Mouse (Mus musculus): ENCODE data around the gene Kank2. TPM values are rescaled to one million over a fixed set of nuclear protein-coding genes. Genes with fewer than 3 reads are reported as not detected.

Gene Kank2
- polyA plus RNA-seq, 1 experiment from 2014 or later: 16.4 TPM

DNA sequence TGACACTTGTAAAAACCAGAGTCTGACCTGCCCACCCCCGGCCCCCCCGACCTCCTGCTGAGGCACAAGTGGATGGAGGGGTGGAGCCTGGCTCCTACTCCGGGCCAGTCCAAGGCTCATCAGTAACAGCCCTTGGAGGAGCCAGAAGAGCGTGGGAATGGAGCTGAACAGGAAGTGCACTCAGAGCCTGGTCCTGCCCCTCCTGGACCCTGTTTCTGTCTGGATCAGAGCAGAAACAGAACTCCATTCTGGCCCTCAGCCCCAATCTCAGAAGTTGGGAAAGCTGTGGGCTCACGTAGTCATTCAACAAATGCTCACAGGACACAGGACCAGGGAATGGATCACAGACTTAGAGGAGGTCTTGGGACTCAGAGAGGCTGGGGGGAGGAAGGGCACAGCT, 43.8 kb upstream of the Kank2 start:
- no peaks in the 10 kb centered on the region for H3K9me3 ChIP-seq (ENCODE audit: low read depth, low read length)
- ATAC-seq (ENCODE audit: insufficient read depth): peak; percentile 35; the same call in 1 of the 2 replicates
- H3K36me3 ChIP-seq (ENCODE audit: insufficient read depth): peaks cover 78% of the 10 kb centered on the region
- no peaks in the 10 kb centered on the region for H3K27me3 ChIP-seq (ENCODE audit: insufficient read depth, low read length)
- H3K9ac ChIP-seq: peak overlapping the region; percentile 38
- peaks cover 14% of the 10 kb centered on the region for H3K4me1 ChIP-seq (ENCODE audit: insufficient read depth)
- TF ChIP-seq CTCF (IDR thresholded peaks at IDR 0.05; ENCODE audit: low read depth): no peak
- 35% methylated on average over 5 of the region's 5 CpGs for WGBS
- H3K27ac ChIP-seq (ENCODE audit: low read depth): peak overlapping the region; percentile 80; the same call in 1 of the 2 replicates
- H3K4me3 ChIP-seq (ENCODE audit: low read depth, low read length): no peak overlapping the region
- peak; percentile 74 for DNase-seq
- H3K4me2 ChIP-seq: 0 out of 2 replicates have a peak overlapping the region, but pooled peaks have one; percentile 20

DNA sequence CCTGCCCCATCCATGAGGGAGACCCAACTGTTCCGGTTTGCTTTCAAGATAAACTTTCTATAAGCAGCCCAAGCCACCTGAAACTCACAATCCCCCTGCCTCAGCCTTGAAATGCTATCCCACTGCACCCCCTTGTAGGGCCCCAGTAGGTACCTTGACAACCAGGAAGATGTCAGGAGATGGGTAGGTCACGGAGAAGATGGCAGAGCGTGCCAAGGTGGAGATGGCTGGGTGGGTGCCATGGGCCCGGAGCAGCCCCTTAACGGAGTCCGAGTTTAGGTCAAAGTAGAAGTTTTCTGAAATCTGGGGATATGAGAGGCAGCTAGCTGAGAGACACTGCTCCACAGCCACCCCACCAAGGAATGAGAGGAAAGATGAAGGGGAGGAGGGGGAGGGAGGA, 42.8 kb upstream of the Kank2 start:
- Histone ChIP-seq H3K4me1 (ENCODE audit: insufficient read depth) (peaks cover 9% of the 10 kb centered on the region; the same call in 1 of the 2 replicates), H3K4me2 (no peak overlapping the region), H3K9ac (no peak overlapping the region), H3K4me3 (ENCODE audit: low read depth, low read length) (no peak overlapping the region), H3K27me3 (ENCODE audit: insufficient read depth, low read length) (no peaks in the 10 kb centered on the region), H3K9me3 (ENCODE audit: low read depth, low read length) (no peaks in the 10 kb centered on the region), H3K27ac (ENCODE audit: low read depth) (no peak overlapping the region), H3K36me3 (ENCODE audit: insufficient read depth) (peaks cover 88% of the 10 kb centered on the region)
- no peak for DNase-seq
- no peak for ATAC-seq (ENCODE audit: insufficient read depth)
- TF ChIP-seq CTCF (IDR thresholded peaks at IDR 0.05; ENCODE audit: low read depth): no peak
- WGBS: 92% methylated on average over 6 of the region's 6 CpGs

DNA sequence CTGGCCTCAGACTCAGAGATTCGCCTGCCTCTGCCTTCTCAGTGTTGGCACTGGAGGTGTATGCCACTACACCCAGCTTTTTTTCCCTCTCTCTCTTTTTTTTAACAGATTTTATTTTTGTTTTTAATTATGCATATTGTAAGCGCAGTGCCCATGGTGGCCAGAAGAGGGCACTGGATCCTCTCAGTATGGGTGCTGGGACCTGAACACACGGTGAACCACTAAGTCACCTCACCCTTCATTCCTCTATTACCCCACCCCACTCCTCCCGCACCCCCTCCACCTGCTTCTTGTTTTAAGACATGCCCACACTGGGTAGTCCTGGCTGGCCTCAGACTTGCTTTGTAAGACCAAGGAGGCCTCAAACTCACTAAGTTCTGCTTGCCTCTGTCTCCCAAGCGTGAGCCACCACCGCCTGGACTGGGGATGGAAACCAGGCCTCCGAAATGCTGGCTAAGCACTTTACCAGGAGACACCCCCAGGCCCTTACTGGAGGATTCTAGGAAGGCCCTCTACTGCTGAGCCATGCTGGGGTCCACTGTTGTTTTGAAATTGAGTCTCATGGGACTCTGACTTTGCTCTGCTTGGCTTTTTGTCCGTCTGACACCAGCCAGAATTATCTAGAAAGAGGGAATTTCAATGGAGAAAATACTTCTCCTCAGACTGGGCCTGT, 41.7 kb upstream of the Kank2 start:
- no peak overlapping the region for H3K4me3 ChIP-seq (ENCODE audit: low read depth, low read length)
- no peak overlapping the region for H3K27ac ChIP-seq (ENCODE audit: low read depth)
- 57% methylated on average over 8 of the region's 8 CpGs for WGBS
- H3K4me1 ChIP-seq (ENCODE audit: insufficient read depth): peaks cover 9% of the 10 kb centered on the region; the same call in 1 of the 2 replicates
- TF ChIP-seq CTCF (IDR thresholded peaks at IDR 0.05; ENCODE audit: low read depth): peak; percentile 80
- ATAC-seq (ENCODE audit: insufficient read depth) (no peak), DNase-seq (peak; percentile 79)
- no peaks in the 10 kb centered on the region for H3K27me3 ChIP-seq (ENCODE audit: insufficient read depth, low read length)
- no peak overlapping the region for H3K9ac ChIP-seq
- no peak overlapping the region for H3K4me2 ChIP-seq
- H3K36me3 ChIP-seq (ENCODE audit: insufficient read depth): peaks cover 89% of the 10 kb centered on the region
- H3K9me3 ChIP-seq (ENCODE audit: low read depth, low read length): no peaks in the 10 kb centered on the region

DNA sequence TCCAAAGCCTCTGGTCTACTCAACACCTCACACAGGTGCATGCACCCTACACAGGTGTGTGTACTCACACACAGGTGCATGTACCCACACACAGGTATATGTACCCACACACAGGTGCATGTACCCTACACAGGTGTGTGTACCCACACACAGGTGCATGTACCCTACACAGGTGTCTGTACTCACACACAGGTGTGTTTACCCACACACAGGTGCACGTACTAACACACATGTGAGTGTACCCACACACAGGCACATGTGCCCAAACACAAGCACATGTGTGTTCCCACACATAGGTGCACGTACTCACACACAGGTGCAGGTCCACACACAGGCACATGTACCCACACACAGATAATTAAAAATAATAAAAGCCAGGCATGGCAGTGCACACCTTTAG, 39.1 kb upstream of the Kank2 start:
- Histone ChIP-seq H3K27ac (ENCODE audit: low read depth) (no peak overlapping the region), H3K9ac (no peak overlapping the region), H3K4me2 (no peak overlapping the region), H3K36me3 (ENCODE audit: insufficient read depth) (peaks cover 84% of the 10 kb centered on the region), H3K9me3 (ENCODE audit: low read depth, low read length) (no peaks in the 10 kb centered on the region), H3K4me3 (ENCODE audit: low read depth, low read length) (no peak overlapping the region), H3K4me1 (ENCODE audit: insufficient read depth) (0 out of 2 replicates have a peak, but pooled peaks cover under 1% of the 10 kb centered on the region), H3K27me3 (ENCODE audit: insufficient read depth, low read length) (no peaks in the 10 kb centered on the region)
- no peak for ATAC-seq (ENCODE audit: insufficient read depth)
- TF ChIP-seq CTCF (IDR thresholded peaks at IDR 0.05; ENCODE audit: low read depth): no peak
- DNase-seq: no peak
- 89% methylated on average over 2 of the region's 2 CpGs for WGBS

DNA sequence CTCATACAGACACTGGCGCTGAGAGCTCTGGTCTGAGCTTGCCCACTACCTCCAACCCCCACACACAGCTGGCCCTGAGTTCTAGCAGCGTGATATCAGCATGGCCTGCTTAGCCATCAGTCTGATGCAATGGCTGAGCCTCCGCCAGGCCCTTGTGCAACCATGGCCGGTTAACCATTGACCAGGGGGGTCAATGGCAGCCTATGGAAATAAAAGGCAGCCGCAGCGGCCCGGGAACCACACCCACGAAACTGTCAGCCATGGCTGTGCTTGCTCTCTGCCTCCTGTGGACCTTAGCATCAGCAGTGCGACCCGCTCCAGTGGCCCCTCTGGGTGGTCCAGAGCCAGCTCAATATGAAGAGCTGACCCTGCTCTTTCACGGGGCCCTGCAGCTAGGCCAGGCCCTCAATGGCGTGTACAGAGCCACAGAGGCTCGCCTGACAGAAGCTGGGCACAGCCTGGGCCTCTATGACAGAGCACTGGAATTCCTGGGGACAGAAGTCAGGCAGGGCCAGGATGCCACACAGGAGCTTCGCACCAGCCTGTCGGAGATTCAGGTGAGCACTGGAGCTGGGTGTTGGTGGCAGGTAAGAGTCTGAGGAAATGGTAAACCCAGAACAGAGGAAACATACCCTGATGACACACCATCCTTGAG, 36.8 kb upstream of the Kank2 start, which contains the start of gene Angptl8:
Gene Angptl8 (plus strand): TSS at position 253 of the 655 bp plus-strand sequence.
- no peaks in the 10 kb centered on the region for H3K4me1 ChIP-seq (ENCODE audit: insufficient read depth)
- H3K9me3 ChIP-seq (ENCODE audit: low read depth, low read length): no peaks in the 10 kb centered on the region
- H3K27me3 ChIP-seq (ENCODE audit: insufficient read depth, low read length): no peaks in the 10 kb centered on the region
- no peak within 1 kb of the TSS for H3K4me3 ChIP-seq (ENCODE audit: low read depth, low read length)
- no peak within 1 kb of the TSS for H3K4me2 ChIP-seq
- ATAC-seq (ENCODE audit: insufficient read depth) (no peak), DNase-seq (peak; percentile 48)
- WGBS: 68% methylated on average over 15 of the region's 15 CpGs
- no peak for TF ChIP-seq CTCF (IDR thresholded peaks at IDR 0.05; ENCODE audit: low read depth)
- peaks cover 85% of the 10 kb centered on the region for H3K36me3 ChIP-seq (ENCODE audit: insufficient read depth)
- H3K9ac ChIP-seq: no peak within 1 kb of the TSS
- peak within 1 kb of the TSS; percentile 15; the same call in 1 of the 2 replicates for H3K27ac ChIP-seq (ENCODE audit: low read depth)

DNA sequence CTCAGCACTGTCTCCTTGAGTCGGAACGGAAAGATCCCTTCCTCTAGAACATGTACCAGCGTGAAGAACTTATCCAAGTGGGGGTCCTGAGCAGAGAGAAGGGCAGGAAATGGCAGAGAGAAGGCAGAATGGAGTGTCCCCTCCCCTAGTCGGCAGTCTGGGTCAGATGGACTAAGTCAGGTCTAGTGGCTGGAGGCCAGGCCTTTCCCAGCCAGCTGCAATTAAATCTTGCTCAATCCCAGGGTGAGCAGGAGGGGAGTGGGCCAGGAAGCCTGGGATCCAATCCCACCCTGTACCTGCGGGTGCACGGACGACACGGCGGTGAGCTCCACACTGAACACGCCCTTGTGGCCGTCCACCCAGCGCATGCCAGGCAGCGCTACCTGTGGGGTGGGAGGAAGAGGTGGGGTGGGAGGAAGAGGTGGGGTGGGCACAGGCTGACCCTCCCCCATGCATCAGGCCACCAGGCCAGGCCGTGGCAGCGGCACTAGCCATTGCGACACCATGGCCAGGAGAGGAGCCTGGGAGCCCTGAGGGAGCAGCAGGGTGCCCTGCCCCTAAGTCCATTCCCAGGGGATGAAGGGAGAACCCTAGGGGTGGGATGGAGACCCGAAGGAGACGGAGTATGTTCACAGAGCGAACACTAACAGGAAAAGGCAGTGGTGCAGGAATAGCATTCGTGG, 33.2 kb upstream of the Kank2 start:
- H3K27me3 ChIP-seq (ENCODE audit: insufficient read depth, low read length): no peaks in the 10 kb centered on the region
- no peak overlapping the region for H3K4me3 ChIP-seq (ENCODE audit: low read depth, low read length)
- no peak overlapping the region for H3K9ac ChIP-seq
- H3K27ac ChIP-seq (ENCODE audit: low read depth): no peak overlapping the region
- H3K36me3 ChIP-seq (ENCODE audit: insufficient read depth): peaks cover 82% of the 10 kb centered on the region
- no peak for ATAC-seq (ENCODE audit: insufficient read depth)
- 86% methylated on average over 20 of the region's 20 CpGs for WGBS
- no peaks in the 10 kb centered on the region for H3K4me1 ChIP-seq (ENCODE audit: insufficient read depth)
- H3K9me3 ChIP-seq (ENCODE audit: low read depth, low read length): no peaks in the 10 kb centered on the region
- no peak for DNase-seq
- H3K4me2 ChIP-seq: no peak overlapping the region
- TF ChIP-seq CTCF (IDR thresholded peaks at IDR 0.05; ENCODE audit: low read depth): no peak

DNA sequence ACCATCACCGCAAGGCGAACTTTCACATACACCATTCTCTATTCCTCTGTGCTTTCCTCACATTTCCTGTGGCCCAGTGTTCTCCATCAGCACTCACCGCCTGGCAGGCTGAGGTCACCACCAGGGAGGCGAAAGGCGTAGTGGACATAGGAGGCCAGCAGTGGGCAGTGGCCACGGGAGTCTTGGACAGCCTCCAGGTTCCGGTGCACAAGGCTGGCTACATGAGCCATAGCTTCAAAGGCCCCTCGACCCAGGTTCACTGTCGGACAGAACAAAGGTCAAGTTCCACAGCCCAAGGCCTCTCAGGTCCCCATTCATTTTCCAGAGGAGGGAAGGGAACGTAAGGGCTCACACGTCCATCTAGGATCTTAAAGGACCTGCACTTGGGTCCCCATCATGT, 32.4 kb upstream of the Kank2 start:
- no peak overlapping the region for H3K27ac ChIP-seq (ENCODE audit: low read depth)
- no peak for DNase-seq
- H3K9me3 ChIP-seq (ENCODE audit: low read depth, low read length): no peaks in the 10 kb centered on the region
- TF ChIP-seq CTCF (IDR thresholded peaks at IDR 0.05; ENCODE audit: low read depth): 0 out of 2 replicates have a peak, but pooled peaks have one; percentile 13
- no peak overlapping the region for H3K4me2 ChIP-seq
- H3K27me3 ChIP-seq (ENCODE audit: insufficient read depth, low read length): no peaks in the 10 kb centered on the region
- peaks cover 78% of the 10 kb centered on the region for H3K36me3 ChIP-seq (ENCODE audit: insufficient read depth)
- WGBS: 75% methylated on average over 11 of the region's 11 CpGs
- H3K4me3 ChIP-seq (ENCODE audit: low read depth, low read length): no peak overlapping the region
- H3K9ac ChIP-seq: no peak overlapping the region
- no peak for ATAC-seq (ENCODE audit: insufficient read depth)
- H3K4me1 ChIP-seq (ENCODE audit: insufficient read depth): no peaks in the 10 kb centered on the region
